In genomic region chr17:88625350-88625749, GRCm38 (mm10) we compare ENCODE assay signal across 12 mouse cellular contexts. TPM values are rescaled to one million over a fixed set of nuclear protein-coding genes. Genes with fewer than 3 reads are reported as not detected.
DNase-seq lines count a peak whose midpoint lies in the region; ATAC-seq and TF ChIP-seq lines count a peak whose summit lies in the region.
"Had no signal": no experiment of that assay in that cellular context is flagged by ENCODE, and none has a peak within 500 bp of the region (broad histone marks: within the 10 kb centered on the region; RNA-seq: fewer than 3 reads in every experiment).

No protein-coding gene starts in this region.

- peaks cover 48% of the 10 kb centered on the region for H3K4me1 ChIP-seq in embryonic facial prominence, embryonic 14.5 days (ENCODE audit: control insufficient read depth, insufficient read depth, low read length)
- peaks cover 12% of the 10 kb centered on the region for H3K4me1 ChIP-seq in liver, embryonic 11.5 days (replicated peaks; ENCODE audit: control insufficient read depth, insufficient read depth, low read length)

- intact Hi-C loops in gastrocnemius, adult 2 months (cut with DNase I) = no loop called here

- 90% methylated on average over 13 of the region's 13 CpGs for WGBS in embryonic facial prominence, embryonic 14.5 days
- 85% methylated on average over 13 of the region's 13 CpGs for WGBS in liver, embryonic 11.5 days

- no peaks in the 10 kb centered on the region for H3K9me3 ChIP-seq in embryonic facial prominence, embryonic 14.5 days (ENCODE audit: control insufficient read depth, low read length)
- no peaks in the 10 kb centered on the region for H3K9me3 ChIP-seq in liver, embryonic 11.5 days (ENCODE audit: control insufficient read depth, low read length)
- H3K9me3 ChIP-seq: forebrain, embryonic 10.5 days; midbrain, embryonic 12.5 days had no signal

- no peak for DNase-seq in gastrocnemius, adult 2 months
- no peak for DNase-seq in gastrocnemius, postnatal 25 days
- peak; percentile 2 for DNase-seq in kidney, postnatal 14 days
- no peak for DNase-seq in kidney, adult 8-10 months
- no peak for DNase-seq in embryonic facial prominence, embryonic 14.5 days (ENCODE audit: low spot score)
- peak; percentile 28 for DNase-seq in liver, embryonic 11.5 days (ENCODE audit: low spot score)
- no peak for DNase-seq in urinary bladder, postnatal 36 days (ENCODE audit: low spot score in 2 of 2)
- DNase-seq in right cerebral cortex, adult 2 months (ENCODE audit: low spot score in 2 of 2) = no peak
- DNase-seq: cerebellum, postnatal 10 days; left cerebral cortex, postnatal 4 days had no signal

- H3K9ac ChIP-seq in embryonic facial prominence, embryonic 14.5 days (ENCODE audit: low read depth, low read length) = no peak overlapping the region
- no peak overlapping the region for H3K9ac ChIP-seq in liver, embryonic 11.5 days (ENCODE audit: low read depth, low read length)
- H3K9ac ChIP-seq: midbrain, embryonic 12.5 days had no signal

- peaks cover 6% of the 10 kb centered on the region; the same call in 1 of the 2 replicates for H3K36me3 ChIP-seq in embryonic facial prominence, embryonic 14.5 days (ENCODE audit: control insufficient read depth, insufficient read depth, low read length)
- H3K36me3 ChIP-seq in liver, embryonic 11.5 days (ENCODE audit: control insufficient read depth, insufficient read depth, low read length) = peaks cover 4% of the 10 kb centered on the region; the same call in 1 of the 2 replicates
- H3K36me3 ChIP-seq: midbrain, embryonic 12.5 days had no signal

- no peak overlapping the region for H3K4me3 ChIP-seq in gastrocnemius, adult 2 months
- no peak overlapping the region for H3K4me3 ChIP-seq in embryonic facial prominence, embryonic 14.5 days (ENCODE audit: low read depth, low read length)
- H3K4me3 ChIP-seq in liver, embryonic 11.5 days (ENCODE audit: low read depth, low read length) = no peak overlapping the region
- H3K4me3 ChIP-seq: forebrain, embryonic 10.5 days; midbrain, embryonic 12.5 days had no signal

- no peaks in the 10 kb centered on the region for H3K27me3 ChIP-seq in embryonic facial prominence, embryonic 14.5 days (replicated peaks; ENCODE audit: control insufficient read depth, insufficient read depth, low read length)
- no peaks in the 10 kb centered on the region for H3K27me3 ChIP-seq in liver, embryonic 11.5 days (replicated peaks; ENCODE audit: control insufficient read depth, insufficient read depth, low read length)
- H3K27me3 ChIP-seq: midbrain, embryonic 12.5 days had no signal

- no peak for TF ChIP-seq CTCF in gastrocnemius, adult 2 months (IDR thresholded peaks at IDR 0.05)

- peak overlapping the region; percentile 78 for H3K27ac ChIP-seq in gastrocnemius, adult 2 months
- peak overlapping the region; percentile 88 for H3K27ac ChIP-seq in embryonic facial prominence, embryonic 14.5 days (replicated peaks; ENCODE audit: low read depth, low read length)
- no peak overlapping the region for H3K27ac ChIP-seq in liver, embryonic 11.5 days (ENCODE audit: low read depth, low read length)
- H3K27ac ChIP-seq: midbrain, embryonic 12.5 days had no signal

- H3K4me2 ChIP-seq in embryonic facial prominence, embryonic 14.5 days (ENCODE audit: low read depth, low read length) = no peak overlapping the region
- no peak overlapping the region for H3K4me2 ChIP-seq in liver, embryonic 11.5 days
- H3K4me2 ChIP-seq: midbrain, embryonic 12.5 days had no signal

- no peak for ATAC-seq in embryonic facial prominence, embryonic 14.5 days (ENCODE audit: low read depth)
- ATAC-seq in liver, embryonic 11.5 days (replicated peaks; ENCODE audit: low FRiP score) = no peak

RNA-seq across cellular contexts. Expression of gene Ston1, which starts 27.9 kb away (rescaled TPM):
- 10 to 100 TPM in 1 of 2 experiments, 1 to 10 TPM in 1; 5.4 to 14.2 TPM for total RNA-seq in gastrocnemius, adult 2 months (2021)
- total RNA-seq in gastrocnemius, postnatal 25 days (2021) = 10 to 100 TPM in 1 of 2 experiments, 1 to 10 TPM in 1; 8.2 to 10.8 TPM
- 9.1 and 10.8 TPM in 2 replicates for polyA plus RNA-seq in embryonic facial prominence, embryonic 14.5 days (2014; fragmentation: Nextera tagmentation; extraction: Ambion mirVana)
- 2.8 and 2.9 TPM in 2 replicates for polyA plus RNA-seq in liver, embryonic 11.5 days (2014; fragmentation: Nextera tagmentation; extraction: Ambion mirVana)

RNA-seq across cellular contexts. Expression of gene Gtf2a1l, which starts 43.1 kb away (rescaled TPM):
- total RNA-seq in gastrocnemius, adult 2 months (2021) = not detected
- total RNA-seq in gastrocnemius, postnatal 25 days (2021) = not detected
- polyA plus RNA-seq in embryonic facial prominence, embryonic 14.5 days (2014; fragmentation: Nextera tagmentation; extraction: Ambion mirVana) = 0.47 TPM in 1 of 2 replicates, not detected in the other
- 0.14 TPM in 1 of 2 replicates, not detected in the other for polyA plus RNA-seq in liver, embryonic 11.5 days (2014; fragmentation: Nextera tagmentation; extraction: Ambion mirVana)
- polyA plus RNA-seq: forebrain, embryonic 10.5 days had no signal

Comparison
In these comparisons a context has a peak if more than half of its experiments do, and no peak if none do; other contexts are left out.
1. DNase-seq: peak in kidney, postnatal 14 days (single experiment) and liver, embryonic 11.5 days (single experiment); none in gastrocnemius, adult 2 months (single experiment), gastrocnemius, postnatal 25 days (single experiment), kidney, adult 8-10 months (0 of 2), embryonic facial prominence, embryonic 14.5 days (single experiment), urinary bladder, postnatal 36 days (0 of 2) and right cerebral cortex, adult 2 months (0 of 2).